Mouse (Mus musculus) heart, embryonic 13.5 days (tissue): ENCODE measurements at regions not wholly inside any gene's neighbourhood (a gene's known extent, or its start where the extent isn't known, plus 50 kb on each side); places are given as distances from the start of the nearest gene placed in this dataset.

ENCODE experiments used
- ATAC-seq: fragments of 200-750 bp; cut with Nextera tagmentation; 2 replicates; pipeline ENCODE4 v1.8.0; 2017; ENCODE audit warnings: moderate TSS enrichment; ENCODE audit not compliant: insufficient number of reproducible peaks, low FRiP score, low TSS enrichment; ENCODE audit errors: extremely low read depth
- H3K27ac ChIP-seq: fragments of 300-500 bp; sonication (generic); replicated peaks from 2 replicates; pipeline ENCODE4 v1.5.1; 2015; ENCODE audit warnings: moderate library complexity, mild to moderate bottlenecking, inconsistent platforms
- H3K27me3 ChIP-seq: fragments of 300-500 bp; sonication (generic); replicated peaks from 2 replicates; pipeline ENCODE4 v1.6.1; 2015; ENCODE audit warnings: mild to moderate bottlenecking, inconsistent platforms
- H3K36me3 ChIP-seq: fragments of 300-500 bp; sonication (generic); 2 replicates; pipeline ENCODE4 v1.6.1; 2015; ENCODE audit warnings: mild to moderate bottlenecking, inconsistent platforms
- H3K4me1 ChIP-seq: fragments of 300-500 bp; sonication (generic); 2 replicates; pipeline ENCODE4 v1.6.1; 2015; ENCODE audit warnings: inconsistent platforms
- H3K4me2 ChIP-seq: fragments of 300-500 bp; sonication (generic); 2 replicates; pipeline ENCODE4 v1.6.1; 2015; ENCODE audit warnings: inconsistent platforms, mild to moderate bottlenecking, moderate library complexity
- H3K4me3 ChIP-seq: fragments of 300-500 bp; sonication (generic); 2 replicates; pipeline ENCODE4 v1.5.1; 2015; ENCODE audit warnings: moderate library complexity, mild to moderate bottlenecking, inconsistent platforms
- H3K9ac ChIP-seq: fragments of 300-500 bp; sonication (generic); 2 replicates; pipeline ENCODE4 v1.6.1; 2015; ENCODE audit warnings: inconsistent platforms, mild to moderate bottlenecking, moderate library complexity
- H3K9me3 ChIP-seq: fragments of 300-500 bp; sonication (generic); 2 replicates; pipeline ENCODE4 v1.6.1; 2016; ENCODE audit warnings: inconsistent platforms
- WGBS: fragments of 180-500 bp; shearing (Covaris S2); methylation state at CpG from one replicate; pipeline ENCODE4 v1.1.7; 2015; ENCODE audit warnings: mixed read lengths; 5-methylcytosine and 5-hydroxymethylcytosine counted together

- WGBS, result 2% methylated on average over 22 of the region's 22 CpGs
- H3K9ac ChIP-seq, result peak overlapping the region; percentile 74
- peaks cover 87% of the 10 kb centered on the region for H3K27me3 ChIP-seq
- no peak overlapping the region for H3K27ac ChIP-seq
- H3K4me2 ChIP-seq, result peak overlapping the region; percentile 92
- H3K4me3 ChIP-seq, result peak overlapping the region; percentile 57
- no peaks in the 10 kb centered on the region for H3K9me3 ChIP-seq
- H3K36me3 ChIP-seq, result no peaks in the 10 kb centered on the region
- ATAC-seq, result no peak
- peaks cover 21% of the 10 kb centered on the region for H3K4me1 ChIP-seq
Measured at GRCm38 (mm10) chr17:85799081-85799864, 111.2 kb upstream of the Six2 start.

- no peak overlapping the region for H3K4me3 ChIP-seq
- no peak for ATAC-seq
- H3K27ac ChIP-seq, result no peak overlapping the region
- no peaks in the 10 kb centered on the region for H3K9me3 ChIP-seq
- H3K4me2 ChIP-seq, result no peak overlapping the region
- H3K27me3 ChIP-seq, result peaks cover 86% of the 10 kb centered on the region
- H3K9ac ChIP-seq, result no peak overlapping the region
- 75% methylated on average over 5 of the region's 5 CpGs for WGBS
- H3K36me3 ChIP-seq, result no peaks in the 10 kb centered on the region
- peaks cover 21% of the 10 kb centered on the region for H3K4me1 ChIP-seq
Measured at GRCm38 (mm10) chr17:85797755-85798154, 109.7 kb upstream of the Six2 start.

- Histone ChIP-seq H3K36me3 (no peaks in the 10 kb centered on the region), H3K27ac (no peak overlapping the region), H3K9ac (no peak overlapping the region), H3K4me2 (no peak overlapping the region), H3K9me3 (no peaks in the 10 kb centered on the region), H3K4me1 (peaks cover 20% of the 10 kb centered on the region), H3K4me3 (no peak overlapping the region), H3K27me3 (peaks cover 80% of the 10 kb centered on the region)
- WGBS, result 48% methylated on average over 5 of the region's 5 CpGs
- ATAC-seq, result no peak
Measured at GRCm38 (mm10) chr17:85795820-85796219, 107.7 kb upstream of the Six2 start.

- H3K36me3 ChIP-seq, result no peaks in the 10 kb centered on the region
- 55% methylated on average over 13 of the region's 13 CpGs for WGBS
- no peak overlapping the region for H3K4me3 ChIP-seq
- no peaks in the 10 kb centered on the region for H3K9me3 ChIP-seq
- H3K4me2 ChIP-seq, result no peak overlapping the region
- no peak overlapping the region for H3K27ac ChIP-seq
- H3K4me1 ChIP-seq, result no peaks in the 10 kb centered on the region
- no peak overlapping the region for H3K9ac ChIP-seq
- no peak for ATAC-seq
- peaks cover 22% of the 10 kb centered on the region for H3K27me3 ChIP-seq
Measured at GRCm38 (mm10) chr17:85785625-85786294, 97.7 kb upstream of the Six2 start.

- Histone ChIP-seq H3K27me3 (peaks cover 50% of the 10 kb centered on the region), H3K9ac (no peak overlapping the region), H3K27ac (no peak overlapping the region), H3K4me1 (no peaks in the 10 kb centered on the region), H3K4me3 (no peak overlapping the region), H3K36me3 (no peaks in the 10 kb centered on the region), H3K9me3 (no peaks in the 10 kb centered on the region), H3K4me2 (no peak overlapping the region)
- ATAC-seq, result no peak
- WGBS, result 59% methylated on average over 10 of the region's 10 CpGs
Measured at GRCm38 (mm10) chr17:85780477-85780876, 92.4 kb upstream of the Six2 start.

GRCm38 (mm10) chr17:85776876-85777275, 88.8 kb upstream of the Six2 start:
- no peaks in the 10 kb centered on the region for H3K9me3 ChIP-seq
- no peak overlapping the region for H3K9ac ChIP-seq
- H3K4me1 ChIP-seq, result no peaks in the 10 kb centered on the region
- peaks cover 75% of the 10 kb centered on the region for H3K27me3 ChIP-seq
- 75% methylated on average over 3 of the region's 3 CpGs for WGBS
- no peak for ATAC-seq
- H3K27ac ChIP-seq, result no peak overlapping the region
- no peak overlapping the region for H3K4me2 ChIP-seq
- no peak overlapping the region for H3K4me3 ChIP-seq
- H3K36me3 ChIP-seq, result no peaks in the 10 kb centered on the region

- H3K4me3 ChIP-seq, result no peak overlapping the region
- peaks cover 12% of the 10 kb centered on the region for H3K27me3 ChIP-seq
- H3K9me3 ChIP-seq, result no peaks in the 10 kb centered on the region
- WGBS, result 82% methylated on average over 10 of the region's 10 CpGs
- ATAC-seq, result no peak
- no peaks in the 10 kb centered on the region for H3K36me3 ChIP-seq
- 0 out of 2 replicates have a peak, but pooled peaks cover 4% of the 10 kb centered on the region for H3K4me1 ChIP-seq
- H3K4me2 ChIP-seq, result no peak overlapping the region
- no peak overlapping the region for H3K9ac ChIP-seq
- no peak overlapping the region for H3K27ac ChIP-seq
Measured at GRCm38 (mm10) chr17:85768341-85768740, 80.3 kb upstream of the Six2 start.

- H3K9me3 ChIP-seq, result 0 out of 2 replicates have a peak, but pooled peaks cover 4% of the 10 kb centered on the region
- no peak overlapping the region for H3K4me3 ChIP-seq
- H3K4me1 ChIP-seq, result 0 out of 2 replicates have a peak, but pooled peaks cover 4% of the 10 kb centered on the region
- 58% methylated on average over 15 of the region's 15 CpGs for WGBS
- no peak for ATAC-seq
- H3K27me3 ChIP-seq, result peaks cover 7% of the 10 kb centered on the region; the same call in 1 of the 2 replicates
- no peak overlapping the region for H3K9ac ChIP-seq
- no peak overlapping the region for H3K27ac ChIP-seq
- H3K36me3 ChIP-seq, result no peaks in the 10 kb centered on the region
- no peak overlapping the region for H3K4me2 ChIP-seq
Measured at GRCm38 (mm10) chr17:85767201-85767862, 79.3 kb upstream of the Six2 start.

- WGBS, result 13% methylated on average over 5 of the region's 5 CpGs
- no peak overlapping the region for H3K27ac ChIP-seq
- H3K36me3 ChIP-seq, result no peaks in the 10 kb centered on the region
- 0 out of 2 replicates have a peak, but pooled peaks cover 4% of the 10 kb centered on the region for H3K9me3 ChIP-seq
- H3K9ac ChIP-seq, result no peak overlapping the region
- 0 out of 2 replicates have a peak, but pooled peaks cover 4% of the 10 kb centered on the region for H3K4me1 ChIP-seq
- no peak overlapping the region for H3K4me3 ChIP-seq
- no peak for ATAC-seq
- H3K4me2 ChIP-seq, result no peak overlapping the region
- H3K27me3 ChIP-seq, result peaks cover 7% of the 10 kb centered on the region; the same call in 1 of the 2 replicates
Measured at GRCm38 (mm10) chr17:85766556-85766955, 78.5 kb upstream of the Six2 start.

- ATAC-seq, result no peak
- Histone ChIP-seq H3K9me3 (0 out of 2 replicates have a peak, but pooled peaks cover 4% of the 10 kb centered on the region), H3K4me3 (no peak overlapping the region), H3K36me3 (no peaks in the 10 kb centered on the region), H3K27me3 (no peaks in the 10 kb centered on the region), H3K4me1 (no peaks in the 10 kb centered on the region), H3K4me2 (no peak overlapping the region), H3K27ac (no peak overlapping the region), H3K9ac (no peak overlapping the region)
- WGBS, result 60% methylated on average over 9 of the region's 9 CpGs
Measured at GRCm38 (mm10) chr17:85758581-85759098, 70.6 kb upstream of the Six2 start.

GRCm38 (mm10) chr17:85757647-85758046, 69.6 kb upstream of the Six2 start:
- Histone ChIP-seq H3K9me3 (0 out of 2 replicates have a peak, but pooled peaks cover 3% of the 10 kb centered on the region), H3K27ac (no peak overlapping the region), H3K36me3 (no peaks in the 10 kb centered on the region), H3K4me2 (no peak overlapping the region), H3K27me3 (no peaks in the 10 kb centered on the region), H3K9ac (no peak overlapping the region), H3K4me3 (no peak overlapping the region), H3K4me1 (no peaks in the 10 kb centered on the region)
- 75% methylated on average over 1 of the region's 1 CpGs for WGBS
- ATAC-seq, result no peak
